8 mouse cellular contexts compared by ENCODE assay signal in genomic region chr10:81482533-81482889, GRCm38 (mm10). TPM values are rescaled to one million over a fixed set of nuclear protein-coding genes. Genes with fewer than 3 reads are reported as not detected.
A peak's percentile ranks its signal among the peaks of the same experiment; 100 is the strongest.
DNase-seq lines count a peak whose midpoint lies in the region; ATAC-seq and TF ChIP-seq lines count a peak whose summit lies in the region.

TSS of gene Celf5 (minus strand) at chr10:81482709.

- H3K4me2 ChIP-seq in kidney, embryonic 14.5 days (replicated peaks; ENCODE audit: low read depth, low read length): peak within 1 kb of the TSS; percentile 72
- H3K4me2 ChIP-seq in hindbrain, embryonic 12.5 days (replicated peaks): peak within 1 kb of the TSS; percentile 59

- peak; percentile 43 for ATAC-seq in kidney, embryonic 14.5 days (ENCODE audit: low FRiP score, low TSS enrichment)
- ATAC-seq in erythroblast, adult 5-6 weeks (replicated peaks; ENCODE audit: low FRiP score, poor library complexity, severe bottlenecking): peak; percentile 58
- peak; percentile 49 for ATAC-seq in hindbrain, embryonic 12.5 days (ENCODE audit: low FRiP score)
- peak; percentile 52 for ATAC-seq in megakaryocyte progenitor cell, adult 5-6 weeks (replicated peaks; ENCODE audit: poor library complexity)

- peaks cover 13% of the 10 kb centered on the region for H3K27me3 ChIP-seq in kidney, embryonic 14.5 days (ENCODE audit: control insufficient read depth, insufficient read depth, low read length)
- peaks cover 38% of the 10 kb centered on the region for H3K27me3 ChIP-seq in hindbrain, embryonic 12.5 days
- peaks cover 12% of the 10 kb centered on the region for H3K27me3 ChIP-seq in spleen, adult 2 months (ENCODE audit: control insufficient read depth, insufficient read depth, low read length)

- 0 out of 2 replicates have a peak, but pooled peaks cover 3% of the 10 kb centered on the region for H3K4me1 ChIP-seq in kidney, embryonic 14.5 days (ENCODE audit: control insufficient read depth, insufficient read depth, low read length)
- H3K4me1 ChIP-seq in hindbrain, embryonic 12.5 days: peaks cover 46% of the 10 kb centered on the region
- peaks cover 5% of the 10 kb centered on the region; the same call in 1 of the 2 replicates for H3K4me1 ChIP-seq in spleen, adult 2 months (ENCODE audit: control insufficient read depth, insufficient read depth, insufficient read length)

- no peaks in the 10 kb centered on the region for H3K9me3 ChIP-seq in kidney, embryonic 14.5 days (ENCODE audit: control insufficient read depth, low read length)
- H3K9me3 ChIP-seq in hindbrain, embryonic 12.5 days (replicated peaks): no peaks in the 10 kb centered on the region

- no peak for TF ChIP-seq POLR2A in spleen, adult 2 months (IDR thresholded peaks at IDR 0.05; ENCODE audit: low read depth, low read length)

- 0 out of 2 replicates have a peak within 1 kb of the TSS, but pooled peaks have one; percentile 18 for H3K9ac ChIP-seq in kidney, embryonic 14.5 days (ENCODE audit: low read depth, low read length)
- peak within 1 kb of the TSS; percentile 90 for H3K9ac ChIP-seq in hindbrain, embryonic 12.5 days

- no peak for DNase-seq in kidney, adult 9 months
- DNase-seq in adrenal gland, postnatal 25 days: peak; percentile 65
- DNase-seq in left cerebral cortex, postnatal 36 days (ENCODE audit: low spot score in 2 of 2): peak; percentile 71 to 83
- no peak for DNase-seq in spleen, adult 2 months (ENCODE audit: low read depth in 1 of 2, low spot score in 2 of 2)

- peak within 1 kb of the TSS; percentile 42 for H3K4me3 ChIP-seq in kidney, embryonic 14.5 days (ENCODE audit: low read length)
- peak within 1 kb of the TSS; percentile 61 for H3K4me3 ChIP-seq in hindbrain, embryonic 12.5 days
- H3K4me3 ChIP-seq in spleen, adult 2 months (ENCODE audit: extremely low read depth, insufficient read depth, insufficient read length): peak within 1 kb of the TSS; percentile 55

- under 1% methylated on average over 36 of the region's 36 CpGs for WGBS in kidney, embryonic 14.5 days
- WGBS in hindbrain, embryonic 12.5 days: 0% methylated on average over 35 of the region's 36 CpGs
- WGBS in spleen, adult 2 months: under 1% methylated on average over 36 of the region's 36 CpGs

- TF ChIP-seq CTCF in spleen, adult 2 months (IDR thresholded peaks at IDR 0.05; ENCODE audit: extremely low read depth, insufficient read depth, insufficient read length, insufficient replicate concordance): peak; percentile 81

- intact Hi-C loops in left cerebral cortex, postnatal 36 days (cut with DNase I): no loop called here

- H3K27ac ChIP-seq in kidney, embryonic 14.5 days (ENCODE audit: low read depth, low read length): no peak within 1 kb of the TSS
- H3K27ac ChIP-seq in hindbrain, embryonic 12.5 days: peak within 1 kb of the TSS; percentile 78
- no peak within 1 kb of the TSS for H3K27ac ChIP-seq in spleen, adult 2 months (ENCODE audit: insufficient read depth, low read length)

- H3K36me3 ChIP-seq in kidney, embryonic 14.5 days (ENCODE audit: control insufficient read depth, insufficient read depth, low read length): peaks cover 14% of the 10 kb centered on the region; the same call in 1 of the 2 replicates
- peaks cover 17% of the 10 kb centered on the region for H3K36me3 ChIP-seq in hindbrain, embryonic 12.5 days
- H3K36me3 ChIP-seq in spleen, adult 2 months (ENCODE audit: control insufficient read depth, insufficient read depth, low read length): peaks cover 9% of the 10 kb centered on the region

RNA-seq across cellular contexts. Expression of gene Celf5, which starts in this region (rescaled TPM):
- 0.28 and 0.36 TPM in 2 replicates for polyA plus RNA-seq in kidney, embryonic 14.5 days (2014; fragmentation: Nextera tagmentation; extraction: Ambion mirVana)
- total RNA-seq in adrenal gland, postnatal 25 days (2021): 0.43 and 1.2 TPM in 2 replicates
- not detected in 2 replicates for total RNA-seq in erythroblast, adult 5-6 weeks (2015; ENCODE audit: low replicate concordance)
- total RNA-seq in erythroblast, adult 5-6 weeks (2017; ENCODE audit: low replicate concordance): 0.68 TPM in 1 of 2 replicates, not detected in the other
- 37.1 and 41.3 TPM in 2 replicates for polyA plus RNA-seq in hindbrain, embryonic 12.5 days (2016; fragmentation: Nextera tagmentation; extraction: Ambion mirVana)
- total RNA-seq in left cerebral cortex, postnatal 36 days (2021): 100 to 1,000 TPM; 256 to 303 TPM
- 0.10 TPM in 1 of 2 replicates, not detected in the other for total RNA-seq in megakaryocyte progenitor cell, adult 5-6 weeks (2015)
- total RNA-seq in megakaryocyte progenitor cell, adult 5-6 weeks (2017): not detected in 2 replicates
- 0.33 and 0.70 TPM in 2 replicates for polyA plus RNA-seq in spleen, adult 2 months (2012; rRNA removed)

Comparison
In these comparisons a context has a peak if more than half of its experiments do, and no peak if none do; other contexts are left out.
1. RNA of gene Celf5 (total RNA-seq): 256 to 303 TPM in left cerebral cortex, postnatal 36 days; 0.43 to 1.2 TPM in adrenal gland, postnatal 25 days, 0.68 TPM in erythroblast, adult 5-6 weeks and 0.10 TPM in megakaryocyte progenitor cell, adult 5-6 weeks; every median in the first group is over 100 times any median in the second.
2. RNA of gene Celf5 (polyA plus RNA-seq): 37.1 to 41.3 TPM in hindbrain, embryonic 12.5 days; 0.33 to 0.70 TPM in spleen, adult 2 months and 0.28 to 0.36 TPM in kidney, embryonic 14.5 days; every median in the first group is over 10 times any median in the second.
3. Peak in ATAC-seq, H3K4me3 ChIP-seq, H3K9ac ChIP-seq and H3K4me2 ChIP-seq in kidney, embryonic 14.5 days; RNA of the gene not detected or under 1 TPM.
4. Peak in ATAC-seq in erythroblast, adult 5-6 weeks; RNA of the gene not detected or under 1 TPM.
5. Peak in ATAC-seq in megakaryocyte progenitor cell, adult 5-6 weeks; RNA of the gene not detected or under 1 TPM.
6. DNase-seq: peak in adrenal gland, postnatal 25 days (single experiment) and left cerebral cortex, postnatal 36 days (2 of 2); none in kidney, adult 9 months (single experiment) and spleen, adult 2 months (0 of 2).
7. Peak in every context shown above with its lines, with median percentiles within 50 percentile points of each other: ATAC-seq and H3K4me3 ChIP-seq.